Mouse (Mus musculus) neural tube, embryonic 12.5 days (tissue): ENCODE data around the gene F10. TPM values are rescaled to one million over a fixed set of nuclear protein-coding genes. Genes with fewer than 3 reads are reported as not detected.
"Not testable (repeated sequence)": the region's sequence is repeated elsewhere in the genome, so short reads cannot be mapped to it uniquely, and the experiment has no call there.

Experiments
- ATAC-seq: fragments of 200-750 bp; cut with Nextera tagmentation; 2 replicates; pipeline ENCODE4 v1.8.0; 2017; ENCODE audit warnings: low read depth, mild to moderate bottlenecking, moderate TSS enrichment, moderate library complexity; ENCODE audit not compliant: low FRiP score
- H3K27ac ChIP-seq: fragments of 300-500 bp; sonication (generic); 2 replicates; pipeline ENCODE4 v1.5.1; 2016
- H3K27me3 ChIP-seq: fragments of 300-500 bp; sonication (generic); replicated peaks from 2 replicates; pipeline ENCODE4 v1.6.1; 2016; ENCODE audit warnings: mild to moderate bottlenecking
- H3K36me3 ChIP-seq: fragments of 300-500 bp; sonication (generic); 2 replicates; pipeline ENCODE4 v1.6.1; 2016; ENCODE audit warnings: mild to moderate bottlenecking
- H3K4me1 ChIP-seq: fragments of 300-500 bp; sonication (generic); 2 replicates; pipeline ENCODE4 v1.6.1; 2016
- H3K4me2 ChIP-seq: fragments of 300-500 bp; sonication (generic); replicated peaks from 2 replicates; pipeline ENCODE4 v1.6.1; 2016; ENCODE audit warnings: mild to moderate bottlenecking
- H3K4me3 ChIP-seq: fragments of 300-500 bp; sonication (generic); 2 replicates; pipeline ENCODE4 v1.5.1; 2016
- H3K9ac ChIP-seq: fragments of 300-500 bp; sonication (generic); 2 replicates; pipeline ENCODE4 v1.6.1; 2016; ENCODE audit warnings: mild to moderate bottlenecking
- H3K9me3 ChIP-seq: fragments of 300-500 bp; sonication (generic); 2 replicates; pipeline ENCODE4 v1.6.1; 2016; ENCODE audit warnings: mild to moderate bottlenecking
- WGBS: fragments of 180-500 bp; shearing (Covaris S2); methylation state at CpG from one replicate; pipeline ENCODE4 v1.1.7; 2016; 5-methylcytosine and 5-hydroxymethylcytosine counted together
- polyA plus RNA-seq: library from polyadenylated mRNA; unstranded; fragments of >200 nt; fragmentation: Nextera tagmentation; extraction: Ambion mirVana; gene quantifications from 2 replicates; pipeline ENCODE4 v1.2.1, GENCODE M21; 2016

The F10 gene
- polyA plus RNA-seq, 1 experiment from 2014 or later: 0.43 TPM

GRCm38 (mm10) chr8:13075044-13075443 is 37.9 kb downstream of the F10 start:
- Histone ChIP-seq H3K9ac (no peak overlapping the region), H3K36me3 (peaks cover 74% of the 10 kb centered on the region), H3K27ac (no peak overlapping the region), H3K9me3 (no peaks in the 10 kb centered on the region), H3K4me1 (no peaks in the 10 kb centered on the region), H3K27me3 (no peaks in the 10 kb centered on the region), H3K4me3 (no peak overlapping the region), H3K4me2 (no peak overlapping the region)
- no peak for ATAC-seq
- WGBS: 94% methylated on average over 8 of the region's 8 CpGs

- H3K9ac ChIP-seq, H3K27me3 ChIP-seq, H3K4me2 ChIP-seq, ATAC-seq, H3K4me3 ChIP-seq, H3K4me1 ChIP-seq, H3K9me3 ChIP-seq, H3K27ac ChIP-seq: not testable (repeated sequence)
- 94% methylated on average over 1 of the region's 1 CpGs for WGBS
- H3K36me3 ChIP-seq: peaks cover 80% of the 10 kb centered on the region
Observed at GRCm38 (mm10) chr8:13075579-13075978, 38.5 kb downstream of the F10 start.

GRCm38 (mm10) chr8:13077542-13077941 is 40.4 kb downstream of the F10 start:
- H3K9ac ChIP-seq: no peak overlapping the region
- H3K4me3 ChIP-seq: no peak overlapping the region
- H3K27ac ChIP-seq: no peak overlapping the region
- no peak overlapping the region for H3K4me2 ChIP-seq
- H3K27me3 ChIP-seq: no peaks in the 10 kb centered on the region
- ATAC-seq: no peak
- H3K9me3 ChIP-seq: no peaks in the 10 kb centered on the region
- no peaks in the 10 kb centered on the region for H3K4me1 ChIP-seq
- WGBS: 85% methylated on average over 7 of the region's 7 CpGs
- peaks cover 99% of the 10 kb centered on the region for H3K36me3 ChIP-seq

- H3K27ac ChIP-seq: peak overlapping the region; percentile 81
- peaks cover 12% of the 10 kb centered on the region; the same call in 1 of the 2 replicates for H3K36me3 ChIP-seq
- H3K27me3 ChIP-seq: no peaks in the 10 kb centered on the region
- peak overlapping the region; percentile 99 for H3K4me2 ChIP-seq
- H3K9me3 ChIP-seq: no peaks in the 10 kb centered on the region
- under 1% methylated on average over 45 of the region's 45 CpGs for WGBS
- peak; percentile 82 for ATAC-seq
- H3K4me1 ChIP-seq: peaks cover 20% of the 10 kb centered on the region
- H3K4me3 ChIP-seq: peak overlapping the region; percentile 98
- H3K9ac ChIP-seq: peak overlapping the region; percentile 94
Observed at GRCm38 (mm10) chr8:13104691-13105086, 67.6 kb downstream of the F10 start.

GRCm38 (mm10) chr8:13105087-13105881 is 68.2 kb downstream of the F10 start, which contains the start of the genes Pcid2 and Cul4a:
Gene Pcid2, minus strand, starts transcription at chr8:13105459.
Gene Cul4a, plus strand, starts transcription at chr8:13105621.
- ATAC-seq: peak; percentile 94
- H3K36me3 ChIP-seq: peaks cover 7% of the 10 kb centered on the region; the same call in 1 of the 2 replicates
- peak within 1 kb of the TSS; percentile 81 for H3K27ac ChIP-seq
- H3K27me3 ChIP-seq: no peaks in the 10 kb centered on the region
- H3K9ac ChIP-seq: peak within 1 kb of the TSS; percentile 94
- peaks cover 20% of the 10 kb centered on the region for H3K4me1 ChIP-seq
- peak within 1 kb of the TSS; percentile 98 for H3K4me3 ChIP-seq
- peak within 1 kb of the TSS; percentile 99 for H3K4me2 ChIP-seq
- under 1% methylated on average over 80 of the region's 87 CpGs for WGBS
- H3K9me3 ChIP-seq: no peaks in the 10 kb centered on the region

- Histone ChIP-seq H3K27ac (peak overlapping the region; percentile 57; the same call in 1 of the 2 replicates), H3K9ac (peak overlapping the region; percentile 94), H3K4me2 (peak overlapping the region; percentile 99), H3K9me3 (no peaks in the 10 kb centered on the region), H3K4me1 (peaks cover 20% of the 10 kb centered on the region), H3K36me3 (peaks cover 6% of the 10 kb centered on the region; the same call in 1 of the 2 replicates), H3K27me3 (no peaks in the 10 kb centered on the region), H3K4me3 (peak overlapping the region; percentile 98)
- ATAC-seq: peak; percentile 61
- WGBS: 1% methylated on average over 56 of the region's 63 CpGs
Observed at GRCm38 (mm10) chr8:13105908-13106551, 68.9 kb downstream of the F10 start.

Other genes starting within 250 kb of the F10 start
- 97.0 and 98.9 TPM in 2 replicates for gene Mcf2l, start 163.5 kb upstream of the F10 start, polyA plus RNA-seq
- gene F7, start 11.3 kb upstream of the F10 start, polyA plus RNA-seq: 0.10 and 0.14 TPM in 2 replicates
- 0.41 and 0.53 TPM in 2 replicates for gene Proz, start 23.6 kb downstream of the F10 start, polyA plus RNA-seq
- 54.9 and 56.5 TPM in 2 replicates for gene Pcid2, start 68.2 kb downstream of the F10 start, polyA plus RNA-seq
- gene Cul4a, start 68.3 kb downstream of the F10 start, polyA plus RNA-seq: 84.7 and 85.9 TPM in 2 replicates
- 247 and 255 TPM in 2 replicates for gene Lamp1, start 121.9 kb downstream of the F10 start, polyA plus RNA-seq
- 11.1 and 11.3 TPM in 2 replicates for gene Grtp1, start 163.3 kb downstream of the F10 start, polyA plus RNA-seq
- gene Adprhl1, start 216.9 kb downstream of the F10 start, polyA plus RNA-seq: 0.45 and 0.47 TPM in 2 replicates